In genomic region chr2:44927482-44927811, GRCm38 (mm10) we compare ENCODE assay signal across 8 mouse cellular contexts. TPM values are rescaled to one million over a fixed set of nuclear protein-coding genes. Genes with fewer than 3 reads are reported as not detected.
DNase-seq lines count a peak whose midpoint lies in the region; ATAC-seq and TF ChIP-seq lines count a peak whose summit lies in the region.

Gene Gtdc1 (minus strand): TSS chr2:44927657.

- H3K4me2 ChIP-seq in midbrain, postnatal 0 days (ENCODE audit: low read depth, low read length, poor library complexity, severe bottlenecking) = peak within 1 kb of the TSS; percentile 90

- no peak for TF ChIP-seq CTCF in bone marrow macrophage, adult 2 months (IDR thresholded peaks at IDR 0.05; ENCODE audit: low read depth, low read length)
- TF ChIP-seq CTCF in midbrain, postnatal 0 days (IDR thresholded peaks at IDR 0.05) = no peak

- peak in 1 of 2 experiments; percentile 89 for DNase-seq in left cerebral cortex, adult 18-20 months (ENCODE audit: low spot score in 2 of 2)
- DNase-seq in left cerebral cortex, adult 11 months (ENCODE audit: low spot score) = no peak
- no peak for DNase-seq in heart, embryonic 10.5 days (ENCODE audit: low spot score)
- DNase-seq in left cerebral cortex, adult 8-10 months (ENCODE audit: low spot score in 2 of 2) = peak in 1 of 2 experiments; percentile 79
- no peak for DNase-seq in midbrain, postnatal 0 days (ENCODE audit: low spot score)
- no peak for DNase-seq in c-Kit-positive CD71-positive TER-119-positive erythroid progenitor cells, embryonic 14.5 days (ENCODE audit: low spot score)
- no peak for DNase-seq in embryo, embryonic 10.5 days (ENCODE audit: low spot score)

- ATAC-seq in midbrain, postnatal 0 days (ENCODE audit: low FRiP score) = no peak; the same call in 1 of the 2 replicates

- H3K27ac ChIP-seq in bone marrow macrophage, adult 2 months (ENCODE audit: insufficient read depth, low read depth, low read length) = peak within 1 kb of the TSS; percentile 88
- H3K27ac ChIP-seq in heart, embryonic 10.5 days = peak within 1 kb of the TSS; percentile 97
- H3K27ac ChIP-seq in midbrain, postnatal 0 days (ENCODE audit: low read depth, low read length) = peak within 1 kb of the TSS; percentile 76

- no peaks in the 10 kb centered on the region for H3K36me3 ChIP-seq in heart, embryonic 10.5 days
- no peaks in the 10 kb centered on the region for H3K36me3 ChIP-seq in midbrain, postnatal 0 days (ENCODE audit: insufficient read depth, low read length)

- no peaks in the 10 kb centered on the region for H3K27me3 ChIP-seq in heart, embryonic 10.5 days (ENCODE audit: insufficient read depth, poor library complexity, severe bottlenecking)
- H3K27me3 ChIP-seq in midbrain, postnatal 0 days (ENCODE audit: insufficient read depth, low read length) = no peaks in the 10 kb centered on the region

- H3K4me1 ChIP-seq in bone marrow macrophage, adult 2 months (ENCODE audit: control insufficient read depth, insufficient read depth, low read length) = peaks cover 7% of the 10 kb centered on the region
- H3K4me1 ChIP-seq in heart, embryonic 10.5 days = peaks cover 8% of the 10 kb centered on the region
- no peaks in the 10 kb centered on the region; the same call in 1 of the 2 replicates for H3K4me1 ChIP-seq in midbrain, postnatal 0 days (ENCODE audit: insufficient read depth, low read length)

- H3K9me3 ChIP-seq in heart, embryonic 10.5 days = no peaks in the 10 kb centered on the region
- no peaks in the 10 kb centered on the region for H3K9me3 ChIP-seq in midbrain, postnatal 0 days (ENCODE audit: low read length)

- peak within 1 kb of the TSS; percentile 60 for H3K9ac ChIP-seq in midbrain, postnatal 0 days (replicated peaks; ENCODE audit: low read length, poor library complexity, severe bottlenecking)

- WGBS in heart, embryonic 10.5 days = under 1% methylated on average over 25 of the region's 27 CpGs
- WGBS in midbrain, postnatal 0 days = 0% methylated on average over 13 of the region's 27 CpGs

- TF ChIP-seq POLR2A in bone marrow macrophage, adult 2 months (IDR thresholded peaks at IDR 0.05; ENCODE audit: borderline replicate concordance, low read depth, low read length) = no peak

- H3K4me3 ChIP-seq in bone marrow macrophage, adult 2 months (ENCODE audit: insufficient read depth, low read length) = peak within 1 kb of the TSS; percentile 99
- peak within 1 kb of the TSS; percentile 89 for H3K4me3 ChIP-seq in heart, embryonic 10.5 days
- H3K4me3 ChIP-seq in midbrain, postnatal 0 days (ENCODE audit: low read depth, low read length) = peak within 1 kb of the TSS; percentile 52

RNA-seq across cellular contexts. Expression of gene Gtdc1, which starts in this region (rescaled TPM):
- 10 to 100 TPM; 88.1 to 97.0 TPM for total RNA-seq in left cerebral cortex, adult 18-20 months (2021)
- 19.1 and 20.4 TPM in 2 replicates for polyA plus RNA-seq in bone marrow macrophage, adult 2 months (2012; ENCODE audit: insufficient read depth, insufficient read length, missing spikeins)
- 10.5 and 10.7 TPM in 2 replicates for polyA plus RNA-seq in heart, embryonic 10.5 days (2016; fragmentation: Nextera tagmentation; extraction: Ambion mirVana)
- 100 to 1,000 TPM in 1 of 4 experiments, 10 to 100 TPM in 3; 72.7 to 102 (median 92.4) TPM for total RNA-seq in left cerebral cortex, adult 8-10 months (2022)
- 43.4 and 53.2 TPM in 2 replicates for total RNA-seq in midbrain, postnatal 0 days (2014; rRNA removed)
- 18.6 and 19.3 TPM in 2 replicates for polyA plus RNA-seq in midbrain, postnatal 0 days (2015; fragmentation: Nextera tagmentation; extraction: Ambion mirVana)
